Mouse (Mus musculus) bone marrow macrophage, adult 2 months (primary cell): Measurements from ENCODE around the gene Msh3. TPM values are rescaled to one million over a fixed set of nuclear protein-coding genes. Genes with fewer than 3 reads are reported as not detected.

Experiments used
- H3K27ac ChIP-seq: 2 replicates; pipeline ENCODE4 v1.5.1; 2012; ENCODE audit warnings: low read depth, low read length; ENCODE audit not compliant: insufficient read depth
- H3K4me1 ChIP-seq: 2 replicates; pipeline ENCODE4 v1.6.1; 2012; ENCODE audit warnings: low read length; ENCODE audit not compliant: control insufficient read depth, insufficient read depth
- H3K4me3 ChIP-seq: 2 replicates; pipeline ENCODE4 v1.5.1; 2012; ENCODE audit warnings: mild to moderate bottlenecking, low read length, moderate library complexity; ENCODE audit not compliant: insufficient read depth
- CTCF ChIP-seq: IDR thresholded peaks from 2 replicates; pipeline ENCODE4 v1.5.1; 2012; ENCODE audit warnings: low read depth, mild to moderate bottlenecking, low read length, moderate library complexity
- POLR2A ChIP-seq: IDR thresholded peaks from 2 replicates; pipeline ENCODE4 v1.6.1; 2012; ENCODE audit warnings: mild to moderate bottlenecking, low read depth, low read length, borderline replicate concordance
- polyA plus RNA-seq: library from polyadenylated mRNA; stranded (reverse); fragments of >200 nt; gene quantifications from 2 replicates; pipeline ENCODE4 v1.2.4, GENCODE M21; 2012; ENCODE audit not compliant: missing spikeins, insufficient read depth, insufficient read length

The Msh3 gene
- polyA plus RNA-seq, 1 experiment: 8.5 TPM

DNA sequence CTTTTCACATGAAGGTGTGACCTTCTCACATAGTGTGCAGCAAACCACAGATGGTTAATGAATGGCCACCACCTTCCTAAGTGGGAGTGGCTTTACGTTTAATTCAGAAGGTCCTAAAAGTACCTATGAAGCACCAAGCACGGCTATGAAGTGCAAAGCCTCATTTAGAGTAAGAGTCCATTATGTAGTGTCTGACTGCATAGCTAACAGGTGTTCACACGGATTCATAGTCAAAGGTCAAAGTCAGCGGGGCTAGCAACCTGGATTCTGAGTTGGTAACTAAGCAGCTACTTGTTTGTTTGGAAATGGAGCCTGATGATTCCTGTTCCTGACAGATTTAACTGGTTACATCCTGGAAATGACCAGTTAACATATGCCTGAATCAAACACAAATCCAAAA, 53.0 kb downstream of the Msh3 start:
- Histone ChIP-seq H3K4me3 (no peak overlapping the region), H3K27ac (no peak overlapping the region), H3K4me1 (no peaks in the 10 kb centered on the region)
- no peak for TF ChIP-seq CTCF

DNA sequence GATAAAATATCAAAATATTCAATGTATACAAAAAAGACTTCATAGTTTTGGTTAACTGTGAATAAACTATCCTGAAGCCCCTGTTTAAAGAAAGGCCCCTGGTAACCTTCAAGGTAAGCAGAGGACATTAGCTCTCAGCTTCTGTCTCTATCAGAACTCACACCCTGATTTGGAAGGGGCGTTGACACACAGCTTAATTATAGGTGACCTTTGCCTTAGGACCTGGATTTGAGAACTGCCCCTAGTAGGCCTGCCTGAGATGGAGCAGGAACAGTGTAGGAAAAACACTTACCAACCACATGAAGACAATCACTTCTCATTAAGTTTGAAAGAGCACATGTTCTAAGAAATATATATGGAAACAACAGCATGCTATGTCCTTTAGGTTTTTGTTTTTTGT, 55.3 kb downstream of the Msh3 start:
- Histone ChIP-seq H3K4me1 (no peaks in the 10 kb centered on the region), H3K4me3 (no peak overlapping the region), H3K27ac (no peak overlapping the region)
- TF ChIP-seq POLR2A: no peak

DNA sequence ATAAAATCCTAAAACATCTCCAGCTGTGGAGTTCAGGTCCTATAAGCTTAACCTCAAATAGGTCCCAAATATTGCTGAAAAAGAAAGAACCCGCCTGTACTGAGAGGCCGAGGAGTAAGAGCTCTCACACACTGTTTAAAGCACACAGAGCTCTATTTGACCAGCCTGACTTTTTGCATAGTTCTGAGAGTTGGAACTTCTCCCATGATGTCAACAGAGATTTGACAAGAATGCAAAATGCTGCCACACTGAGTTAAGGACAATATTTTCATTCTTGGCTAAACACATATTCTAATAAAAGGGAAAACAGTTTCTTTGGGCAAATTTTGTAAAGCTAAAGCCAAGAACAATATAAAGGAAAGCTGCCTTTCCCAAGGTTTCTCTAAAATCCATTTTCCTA, 57.8 kb downstream of the Msh3 start:
- H3K4me3 ChIP-seq: no peak overlapping the region
- no peak overlapping the region for H3K27ac ChIP-seq
- TF ChIP-seq CTCF (no peak), POLR2A (no peak)
- H3K4me1 ChIP-seq: no peaks in the 10 kb centered on the region; the same call in 1 of the 2 replicates

DNA sequence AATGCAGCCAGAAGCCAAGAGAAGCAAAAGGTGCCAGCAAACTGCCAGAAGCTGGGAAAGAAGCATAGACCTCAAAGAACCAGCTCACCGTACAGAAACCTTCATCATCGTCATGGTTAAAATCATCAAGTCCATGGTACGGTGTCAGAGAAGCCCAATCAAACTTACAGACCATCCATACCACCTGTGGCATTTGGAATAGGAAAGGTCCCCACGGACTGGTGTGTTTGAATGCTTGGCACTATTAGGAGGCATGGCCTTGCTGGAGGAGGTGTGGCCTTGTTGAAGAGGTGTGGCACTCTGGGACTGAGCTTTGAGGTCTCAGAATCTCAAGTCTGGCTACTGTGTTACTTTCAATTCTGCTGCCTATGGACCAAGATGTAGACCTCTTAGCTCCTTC, 58.3 kb downstream of the Msh3 start:
- Histone ChIP-seq H3K27ac (no peak overlapping the region), H3K4me3 (no peak overlapping the region), H3K4me1 (no peaks in the 10 kb centered on the region; the same call in 1 of the 2 replicates)
- TF ChIP-seq CTCF: no peak
- TF ChIP-seq POLR2A: no peak

DNA sequence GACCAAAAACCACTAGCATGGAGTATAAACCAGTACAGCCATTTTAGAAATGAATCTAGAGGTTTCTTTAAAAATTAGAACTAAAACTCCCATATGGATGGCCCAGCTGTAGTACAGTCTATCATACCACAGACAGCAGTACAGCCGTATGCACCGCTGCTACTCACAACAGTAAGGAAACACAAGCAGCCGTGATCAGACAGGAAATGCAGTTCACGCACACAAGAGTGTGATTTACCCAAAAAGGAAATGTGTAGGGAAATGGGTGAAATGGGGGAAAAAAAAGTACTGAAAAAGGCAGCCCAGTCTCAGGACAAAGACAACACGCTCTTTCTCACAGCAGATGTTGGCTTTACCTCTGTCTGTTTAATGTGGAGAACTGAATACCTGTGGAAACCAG, 60.9 kb downstream of the Msh3 start:
- Histone ChIP-seq H3K27ac (no peak overlapping the region), H3K4me1 (no peaks in the 10 kb centered on the region; the same call in 1 of the 2 replicates), H3K4me3 (no peak overlapping the region)
- TF ChIP-seq CTCF: no peak
- no peak for TF ChIP-seq POLR2A

DNA sequence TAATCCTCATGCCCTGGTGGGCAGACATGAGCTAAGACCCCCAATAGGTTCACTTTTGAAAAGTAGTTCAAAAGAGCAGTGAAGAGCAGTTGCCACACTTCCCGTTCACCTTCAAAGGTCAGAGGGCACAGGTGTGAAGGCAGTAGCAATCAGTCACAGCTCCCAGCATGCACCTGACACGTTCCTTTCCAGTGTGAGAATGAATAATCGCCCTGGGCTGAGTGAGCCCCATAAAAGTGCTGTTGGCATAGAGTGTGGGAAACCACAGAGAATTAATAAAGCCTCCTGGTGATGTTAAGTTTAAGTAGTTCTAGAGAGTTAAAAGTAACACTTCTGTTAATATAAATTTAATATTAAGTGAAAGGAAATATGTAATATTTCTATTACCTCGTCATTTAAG, 63.2 kb downstream of the Msh3 start:
- H3K4me3 ChIP-seq: no peak overlapping the region
- H3K27ac ChIP-seq: no peak overlapping the region
- TF ChIP-seq CTCF (no peak), POLR2A (no peak)
- no peaks in the 10 kb centered on the region; the same call in 1 of the 2 replicates for H3K4me1 ChIP-seq

DNA sequence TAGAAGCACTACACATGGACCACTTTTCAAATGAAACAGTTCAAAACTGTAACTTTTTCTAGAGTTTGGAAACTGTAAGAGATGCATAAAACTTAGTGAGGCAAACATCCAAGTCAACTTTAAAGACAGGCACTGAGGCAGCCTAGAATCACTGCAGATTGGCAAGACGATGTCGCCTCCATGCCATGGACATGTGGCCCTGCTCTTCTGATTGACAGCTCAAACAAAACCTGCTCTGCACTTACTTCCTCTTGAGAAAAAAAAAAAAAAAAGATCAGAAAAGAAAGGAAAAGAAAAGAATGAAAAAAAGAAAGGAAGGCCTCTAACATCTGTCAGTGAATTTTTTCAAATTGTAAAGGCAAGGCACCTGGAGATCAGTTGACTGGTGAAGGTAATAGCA, 77.8 kb downstream of the Msh3 start:
- TF ChIP-seq POLR2A: no peak
- TF ChIP-seq CTCF: no peak
- H3K27ac ChIP-seq: no peak overlapping the region
- no peak overlapping the region for H3K4me3 ChIP-seq
- peaks cover 8% of the 10 kb centered on the region for H3K4me1 ChIP-seq

DNA sequence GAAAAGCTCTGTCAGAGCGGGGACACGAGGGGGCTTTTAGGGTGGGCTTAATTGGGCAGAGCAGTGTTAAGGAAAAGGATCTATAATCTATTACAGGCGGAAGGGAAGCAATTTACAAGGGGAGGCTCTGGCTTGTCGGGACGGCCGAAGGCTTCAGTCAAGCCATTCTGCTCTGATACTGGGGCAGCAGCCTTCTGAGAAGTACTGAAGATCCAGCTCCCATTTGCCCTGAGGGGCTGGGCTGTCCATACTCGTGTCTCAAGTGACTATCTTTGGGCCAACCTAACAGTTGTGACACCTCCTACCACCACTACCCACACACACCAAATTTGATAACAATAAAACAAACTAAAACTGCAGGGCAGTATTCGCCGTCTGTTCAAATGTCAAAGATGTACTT, 79.5 kb downstream of the Msh3 start:
- Histone ChIP-seq H3K27ac (no peak overlapping the region), H3K4me3 (no peak overlapping the region), H3K4me1 (peaks cover 8% of the 10 kb centered on the region)
- TF ChIP-seq POLR2A: no peak
- TF ChIP-seq CTCF: no peak

DNA sequence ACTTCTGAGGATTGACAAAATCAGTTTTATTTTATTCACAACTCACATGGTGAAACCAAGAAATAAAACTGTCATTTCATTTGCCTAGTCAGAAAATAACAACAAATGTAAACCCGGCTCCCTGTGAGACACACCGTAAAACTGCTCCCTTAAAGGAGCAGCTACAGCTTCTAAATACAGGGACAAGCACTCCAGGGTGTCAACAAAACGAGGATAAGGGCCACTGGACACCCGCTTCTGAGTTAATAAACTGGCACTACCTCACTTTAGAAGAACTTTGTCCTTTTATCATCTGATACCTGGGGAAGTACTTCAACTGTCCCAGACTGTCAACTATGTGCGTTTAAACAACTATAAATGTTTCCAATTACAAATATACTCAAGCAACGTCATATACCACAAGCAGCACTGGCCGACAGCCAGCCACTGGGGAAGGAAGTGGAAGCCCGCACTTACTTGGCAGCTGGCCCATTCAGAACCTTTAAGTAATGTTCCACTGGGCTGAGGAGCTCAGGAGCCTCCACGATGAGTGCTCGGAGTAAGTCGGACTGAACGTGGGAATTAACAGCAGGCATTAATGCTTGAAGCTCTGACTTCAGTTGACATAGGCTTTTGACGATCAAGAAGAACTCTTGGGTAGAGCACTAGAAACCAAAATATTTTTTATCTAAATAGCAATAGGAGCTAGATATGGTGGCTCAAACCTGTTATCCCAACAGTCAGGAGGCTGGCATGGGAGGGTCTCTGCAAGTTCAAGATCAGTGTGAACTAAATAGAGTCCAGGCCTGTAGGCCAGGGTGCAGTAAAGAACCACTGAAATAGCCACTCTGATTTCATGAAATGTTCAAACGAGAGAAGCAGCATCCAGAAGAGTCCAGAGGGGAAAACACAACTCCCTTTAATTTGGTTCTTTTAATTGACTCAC, 80.3 kb downstream of the Msh3 start:
- TF ChIP-seq CTCF: no peak
- no peak for TF ChIP-seq POLR2A
- Histone ChIP-seq H3K27ac (no peak overlapping the region), H3K4me3 (no peak overlapping the region), H3K4me1 (peaks cover 8% of the 10 kb centered on the region)

DNA sequence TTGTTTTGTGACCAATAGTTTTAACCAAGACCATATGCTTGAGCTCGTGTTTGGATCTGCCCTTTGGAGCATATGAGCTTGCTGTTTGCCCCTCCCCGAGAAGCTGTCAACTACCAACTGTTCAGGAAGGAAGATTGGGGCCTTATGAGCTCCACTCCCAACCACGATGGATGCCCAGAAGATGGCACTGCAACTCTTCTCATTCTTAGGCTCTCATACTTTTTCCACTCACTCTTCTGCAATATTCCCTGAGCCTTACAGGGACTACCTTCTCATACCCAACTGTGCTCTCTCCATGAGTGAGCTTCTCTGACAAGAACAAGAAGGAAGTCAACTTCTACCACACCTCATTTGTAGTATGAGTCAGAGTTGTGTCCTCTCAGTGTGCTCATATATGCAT, 87.7 kb downstream of the Msh3 start:
- H3K4me3 ChIP-seq: no peak overlapping the region
- no peaks in the 10 kb centered on the region for H3K4me1 ChIP-seq
- TF ChIP-seq CTCF (no peak), POLR2A (no peak)
- H3K27ac ChIP-seq: no peak overlapping the region
